4 mouse cellular contexts compared by ENCODE assay signal in genomic region chr4:141554255-141554865, GRCm38 (mm10). TPM values are rescaled to one million over a fixed set of nuclear protein-coding genes. Genes with fewer than 3 reads are reported as not detected.
"Had no signal": no experiment of that assay in that cellular context is flagged by ENCODE, and none has a peak within 500 bp of the region (broad histone marks: within the 10 kb centered on the region; RNA-seq: fewer than 3 reads in every experiment).

No protein-coding gene starts in this region.

RNA-seq across cellular contexts. Expression of gene Fblim1, which starts 51.5 kb away (rescaled TPM):
- total RNA-seq: megakaryocyte progenitor cell, adult 5-6 weeks; megakaryocyte, adult 5-6 weeks; megakaryocyte-erythroid progenitor cell, adult 5-6 weeks; monocyte, adult 5-6 weeks had no signal
